Mouse (Mus musculus) C2C12 (cell line): ENCODE data around the gene Chchd3.

Source experiments
- CTCF ChIP-seq: IDR thresholded peaks from one replicate; pipeline ENCODE4 v1.5.1; 2011; ENCODE audit not compliant: control insufficient read depth, insufficient read depth, insufficient read length
- FOSL1 ChIP-seq: IDR thresholded peaks from one replicate; pipeline ENCODE4 v1.8.0; 2011; ENCODE audit warnings: mild to moderate bottlenecking, low read length; ENCODE audit not compliant: poor library complexity, insufficient read depth, severe bottlenecking
- MAX ChIP-seq: IDR thresholded peaks from one replicate; pipeline ENCODE4 v1.6.1; 2011; ENCODE audit warnings: mild to moderate bottlenecking, control low read depth
- MYOD1 ChIP-seq: IDR thresholded peaks from one replicate; pipeline ENCODE4 v1.6.1; 2011; ENCODE audit warnings: low read depth; ENCODE audit not compliant: control insufficient read depth, insufficient read length

DNA sequence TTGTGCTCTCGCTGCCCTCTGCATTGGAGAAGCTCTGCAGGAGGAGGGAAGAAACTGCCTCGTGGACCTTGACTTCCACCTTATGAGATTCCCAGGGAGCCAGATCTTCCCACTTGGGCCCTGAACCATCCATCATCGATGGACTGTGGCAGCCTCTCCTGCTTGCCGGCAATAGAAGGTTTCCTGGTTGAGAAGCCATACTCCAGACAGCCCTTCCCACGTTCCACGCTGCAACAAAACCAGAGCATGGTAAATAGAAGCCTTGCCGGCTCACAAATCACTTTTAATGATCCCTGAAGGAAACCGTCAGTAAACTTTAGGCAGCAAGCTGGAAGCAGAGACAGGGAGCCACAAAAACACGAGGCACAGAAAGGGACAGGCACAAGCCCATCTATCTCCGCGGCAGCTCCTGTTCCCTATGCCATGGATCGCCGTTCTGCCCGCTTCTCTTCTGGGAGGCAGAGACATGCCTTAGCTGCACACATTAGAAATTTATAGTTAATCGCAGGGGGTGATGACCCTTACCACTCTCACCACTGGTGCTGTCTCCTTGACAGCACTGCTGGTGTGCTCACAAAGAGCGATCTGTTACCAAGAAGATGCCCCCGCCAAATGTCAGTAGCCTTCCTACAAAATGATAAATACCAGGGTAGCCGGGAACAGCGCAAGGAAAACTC lies 18.3 kb upstream of the Chchd3 start:
- TF ChIP-seq CTCF (no peak), FOSL1 (no peak), MAX (no peak), MYOD1 (no peak)
